Mouse (Mus musculus) kidney, embryonic 16.5 days (tissue): Measurements from ENCODE around the gene Pum1. TPM values are rescaled to one million over a fixed set of nuclear protein-coding genes. Genes with fewer than 3 reads are reported as not detected.
A peak's percentile ranks its signal among the peaks of the same experiment; 100 is the strongest.
"Not testable (repeated sequence)": the region's sequence is repeated elsewhere in the genome, so short reads cannot be mapped to it uniquely, and the experiment has no call there.

Experiments used
- ATAC-seq: fragments of 200-750 bp; cut with Nextera tagmentation; 2 replicates; pipeline ENCODE4 v1.8.0; 2017; ENCODE audit warnings: moderate TSS enrichment; ENCODE audit not compliant: low FRiP score, low TSS enrichment
- H3K27ac ChIP-seq: fragments of 300-500 bp; sonication (generic); 2 replicates; pipeline ENCODE4 v1.5.1; 2014; ENCODE audit warnings: low read length
- H3K27me3 ChIP-seq: fragments of 300-500 bp; sonication (generic); 2 replicates; pipeline ENCODE4 v1.6.1; 2014; ENCODE audit warnings: low read length, control low read depth, mixed read lengths; ENCODE audit not compliant: insufficient read depth
- H3K36me3 ChIP-seq: fragments of 300-500 bp; sonication (generic); 2 replicates; pipeline ENCODE4 v1.6.1; 2014; ENCODE audit warnings: low read length, control low read depth, mixed read lengths; ENCODE audit not compliant: insufficient read depth
- H3K4me1 ChIP-seq: fragments of 300-500 bp; sonication (generic); 2 replicates; pipeline ENCODE4 v1.6.1; 2014; ENCODE audit warnings: low read length, control low read depth, mixed read lengths; ENCODE audit not compliant: insufficient read depth
- H3K4me2 ChIP-seq: fragments of 300-500 bp; sonication (generic); replicated peaks from 2 replicates; pipeline ENCODE4 v1.6.1; 2014; ENCODE audit warnings: low read depth, low read length
- H3K4me3 ChIP-seq: fragments of 300-500 bp; sonication (generic); 2 replicates; pipeline ENCODE4 v1.5.1; 2014; ENCODE audit warnings: mild to moderate bottlenecking, low read length
- H3K9ac ChIP-seq: fragments of 300-500 bp; sonication (generic); replicated peaks from 2 replicates; pipeline ENCODE4 v1.6.1; 2014; ENCODE audit warnings: low read length
- H3K9me3 ChIP-seq: fragments of 300-500 bp; sonication (generic); 2 replicates; pipeline ENCODE4 v1.6.1; 2016; ENCODE audit warnings: low read length, control low read depth
- WGBS: fragments of 180-500 bp; shearing (Covaris S2); extraction: QIAGEN DNeasy Blood & Tissue Kit; methylation state at CpG from one replicate; pipeline ENCODE4 v1.1.7; 2014; 5-methylcytosine and 5-hydroxymethylcytosine counted together
- polyA plus RNA-seq: library from polyadenylated mRNA; unstranded; fragments of >200 nt; fragmentation: Nextera tagmentation; extraction: Ambion mirVana; gene quantifications from 2 replicates; pipeline ENCODE4 v1.2.1, GENCODE M21; 2015

Pum1 gene
- polyA plus RNA-seq, result 96.8 and 106 TPM in 2 replicates

GRCm38 (mm10) chr4:130662979-130663725 is at the start of gene Pum1:
Gene Pum1, plus strand, starts transcription at chr4:130663321.
- Histone ChIP-seq H3K27ac (peak within 1 kb of the TSS; percentile 99), H3K9ac (peak within 1 kb of the TSS; percentile 99), H3K9me3 (no peaks in the 10 kb centered on the region), H3K27me3 (no peaks in the 10 kb centered on the region), H3K36me3 (no peaks in the 10 kb centered on the region), H3K4me1 (peaks cover 30% of the 10 kb centered on the region), H3K4me3 (peak within 1 kb of the TSS; percentile 86), H3K4me2 (peak within 1 kb of the TSS; percentile 74)
- WGBS, result under 1% methylated on average over 88 of the region's 90 CpGs
- ATAC-seq, result peak; percentile 96

- 4% methylated on average over 4 of the region's 4 CpGs for WGBS
- no peaks in the 10 kb centered on the region for H3K9me3 ChIP-seq
- H3K4me1 ChIP-seq, result no peaks in the 10 kb centered on the region
- peak; percentile 88 for ATAC-seq
- H3K27me3 ChIP-seq, result no peaks in the 10 kb centered on the region
- no peaks in the 10 kb centered on the region for H3K36me3 ChIP-seq
- H3K9ac ChIP-seq, result peak overlapping the region; percentile 58
- H3K4me2 ChIP-seq, result peak overlapping the region; percentile 51
- H3K27ac ChIP-seq, result peak overlapping the region; percentile 82
- peak overlapping the region; percentile 28 for H3K4me3 ChIP-seq
These were observed 33.7 kb upstream of the Pum1 start for GRCm38 (mm10) chr4:130629391-130629790.

GRCm38 (mm10) chr4:130630232-130630847 is 32.8 kb upstream of the Pum1 start:
- ATAC-seq, result no peak
- H3K4me2 ChIP-seq, result no peak overlapping the region
- no peaks in the 10 kb centered on the region for H3K9me3 ChIP-seq
- H3K4me1 ChIP-seq, result no peaks in the 10 kb centered on the region
- 66% methylated on average over 3 of the region's 3 CpGs for WGBS
- H3K27me3 ChIP-seq, result no peaks in the 10 kb centered on the region
- no peak overlapping the region for H3K9ac ChIP-seq
- no peak overlapping the region for H3K4me3 ChIP-seq
- no peaks in the 10 kb centered on the region for H3K36me3 ChIP-seq
- no peak overlapping the region for H3K27ac ChIP-seq

- H3K9me3 ChIP-seq, ATAC-seq, H3K4me3 ChIP-seq, H3K36me3 ChIP-seq, H3K27me3 ChIP-seq, H3K9ac ChIP-seq, H3K27ac ChIP-seq, H3K4me1 ChIP-seq, H3K4me2 ChIP-seq: not testable (repeated sequence)
- WGBS, result 87% methylated on average over 3 of the region's 3 CpGs
These were observed 28.0 kb upstream of the Pum1 start for GRCm38 (mm10) chr4:130635076-130635475.

GRCm38 (mm10) chr4:130636761-130637160 is 26.4 kb upstream of the Pum1 start:
- 79% methylated on average over 3 of the region's 3 CpGs for WGBS
- no peak overlapping the region for H3K9ac ChIP-seq
- H3K27ac ChIP-seq, result no peak overlapping the region
- H3K4me1 ChIP-seq, result peaks cover 4% of the 10 kb centered on the region
- H3K9me3 ChIP-seq, result no peaks in the 10 kb centered on the region
- ATAC-seq, result no peak
- H3K36me3 ChIP-seq, result no peaks in the 10 kb centered on the region
- no peak overlapping the region for H3K4me3 ChIP-seq
- H3K27me3 ChIP-seq, result no peaks in the 10 kb centered on the region
- H3K4me2 ChIP-seq, result no peak overlapping the region

- no peak for ATAC-seq
These were observed 25.4 kb upstream of the Pum1 start for GRCm38 (mm10) chr4:130637488-130638422.

GRCm38 (mm10) chr4:130640031-130640717 is 22.9 kb upstream of the Pum1 start:
- no peak overlapping the region for H3K27ac ChIP-seq
- WGBS, result 63% methylated on average over 9 of the region's 9 CpGs

More at GRCm38 (mm10) chr4:130637488-130638422, 25.4 kb upstream of the Pum1 start:
- 83% methylated on average over 7 of the region's 9 CpGs for WGBS
- peaks cover 4% of the 10 kb centered on the region for H3K4me1 ChIP-seq
- H3K4me2 ChIP-seq, result no peak overlapping the region
- H3K27ac ChIP-seq, result no peak overlapping the region
- H3K36me3 ChIP-seq, result no peaks in the 10 kb centered on the region
- no peak overlapping the region for H3K9ac ChIP-seq
- H3K27me3 ChIP-seq, result no peaks in the 10 kb centered on the region
- H3K9me3 ChIP-seq, result no peaks in the 10 kb centered on the region
- H3K4me3 ChIP-seq, result no peak overlapping the region

GRCm38 (mm10) chr4:130642468-130642867 is 20.7 kb upstream of the Pum1 start:
- WGBS, result 90% methylated on average over 5 of the region's 5 CpGs
- Histone ChIP-seq H3K9ac (no peak overlapping the region), H3K36me3 (no peaks in the 10 kb centered on the region), H3K27ac (no peak overlapping the region), H3K4me2 (no peak overlapping the region), H3K4me1 (peaks cover 4% of the 10 kb centered on the region), H3K9me3 (no peaks in the 10 kb centered on the region), H3K27me3 (no peaks in the 10 kb centered on the region), H3K4me3 (no peak overlapping the region)
- ATAC-seq, result no peak

More at GRCm38 (mm10) chr4:130640031-130640717, 22.9 kb upstream of the Pum1 start:
- Histone ChIP-seq H3K4me3 (no peak overlapping the region), H3K4me2 (no peak overlapping the region), H3K4me1 (peaks cover 4% of the 10 kb centered on the region), H3K9me3 (no peaks in the 10 kb centered on the region), H3K27me3 (no peaks in the 10 kb centered on the region), H3K36me3 (no peaks in the 10 kb centered on the region), H3K9ac (no peak overlapping the region)
- ATAC-seq, result no peak

GRCm38 (mm10) chr4:130645426-130645825 is 17.7 kb upstream of the Pum1 start:
- ATAC-seq, result no peak
- Histone ChIP-seq H3K9ac (no peak overlapping the region), H3K4me3 (no peak overlapping the region), H3K4me2 (no peak overlapping the region), H3K27me3 (no peaks in the 10 kb centered on the region), H3K9me3 (no peaks in the 10 kb centered on the region), H3K36me3 (no peaks in the 10 kb centered on the region), H3K4me1 (peaks cover under 1% of the 10 kb centered on the region; the same call in 1 of the 2 replicates), H3K27ac (no peak overlapping the region)
- WGBS, result 70% methylated on average over 1 of the region's 1 CpGs
